Mouse (Mus musculus) fibroblast of lung, adult 2 months (primary cell): Measurements from ENCODE around the gene Xlr4b.
"Not testable (repeated sequence)": the region's sequence is repeated elsewhere in the genome, so short reads cannot be mapped to it uniquely, and the experiment has no call there.

Experiments
- DNase-seq: peaks from one replicate; pipeline ENCODE4 v3.0.0-alpha.2; 2011; ENCODE audit warnings: low read depth

Xlr4b gene

GRCm38 (mm10) chrX:73213819-73214564 is at the start of gene Xlr4b:
Gene Xlr4b, plus strand, starts transcription at chrX:73214333.
- DNase-seq = not testable (repeated sequence)

- not testable (repeated sequence) for DNase-seq
These were observed 37.2 kb upstream of the Xlr4b start, which contains the start of gene Spin2d for GRCm38 (mm10) chrX:73176889-73177288. Gene Spin2d, minus strand, starts transcription at chrX:73176989.

- peak; percentile 23 for DNase-seq
These were observed 22.2 kb upstream of the Xlr4b start, which contains the start of gene Xlr3b for GRCm38 (mm10) chrX:73191934-73192333. Gene Xlr3b, plus strand, starts transcription at chrX:73192207.

GRCm38 (mm10) chrX:73225365-73225764 is 11.2 kb downstream of the Xlr4b start:
- DNase-seq = no peak

GRCm38 (mm10) chrX:73227914-73228605 is 13.9 kb downstream of the Xlr4b start, which contains the start of gene F8a:
Gene F8a, plus strand, starts transcription at chrX:73228291.
- peak; percentile 44 for DNase-seq

- no peak for DNase-seq
These were observed 14.6 kb downstream of the Xlr4b start for GRCm38 (mm10) chrX:73228606-73229214.

- DNase-seq = no peak
These were observed 15.2 kb downstream of the Xlr4b start for GRCm38 (mm10) chrX:73229288-73229687.

- not testable (repeated sequence) for DNase-seq
These were observed 28.7 kb downstream of the Xlr4b start, which contains the start of gene Xlr4c for GRCm38 (mm10) chrX:73242821-73243325. Gene Xlr4c, minus strand, starts transcription at chrX:73243130.

GRCm38 (mm10) chrX:73262428-73262827 is 48.3 kb downstream of the Xlr4b start:
- DNase-seq = not testable (repeated sequence)

- DNase-seq = not testable (repeated sequence)
These were observed 51.1 kb downstream of the Xlr4b start, which contains the start of gene Xlr3c for GRCm38 (mm10) chrX:73265270-73265669. Gene Xlr3c, minus strand, starts transcription at chrX:73265390.
